Mouse (Mus musculus): ENCODE results near the gene Adam11. TPM values are rescaled to one million over a fixed set of nuclear protein-coding genes. Genes with fewer than 3 reads are reported as not detected.

The Adam11 gene
- polyA plus RNA-seq, 1 experiment from 2014 or later, result 25.6 TPM

- Histone ChIP-seq H3K27ac (replicated peaks) (no peak overlapping the region), H3K4me3 (no peak overlapping the region), H3K27me3 (no peaks in the 10 kb centered on the region), H3K9me3 (no peaks in the 10 kb centered on the region), H3K4me2 (replicated peaks) (no peak overlapping the region), H3K36me3 (no peaks in the 10 kb centered on the region), H3K4me1 (peaks cover 5% of the 10 kb centered on the region; the same call in 1 of the 2 replicates), H3K9ac (replicated peaks) (no peak overlapping the region)
- ATAC-seq (replicated peaks), result no peak
- 64% methylated on average over 7 of the region's 7 CpGs for WGBS
These were observed 22.2 kb downstream of the Adam11 start for GRCm38 (mm10) chr11:102783443-102783842.

DNA sequence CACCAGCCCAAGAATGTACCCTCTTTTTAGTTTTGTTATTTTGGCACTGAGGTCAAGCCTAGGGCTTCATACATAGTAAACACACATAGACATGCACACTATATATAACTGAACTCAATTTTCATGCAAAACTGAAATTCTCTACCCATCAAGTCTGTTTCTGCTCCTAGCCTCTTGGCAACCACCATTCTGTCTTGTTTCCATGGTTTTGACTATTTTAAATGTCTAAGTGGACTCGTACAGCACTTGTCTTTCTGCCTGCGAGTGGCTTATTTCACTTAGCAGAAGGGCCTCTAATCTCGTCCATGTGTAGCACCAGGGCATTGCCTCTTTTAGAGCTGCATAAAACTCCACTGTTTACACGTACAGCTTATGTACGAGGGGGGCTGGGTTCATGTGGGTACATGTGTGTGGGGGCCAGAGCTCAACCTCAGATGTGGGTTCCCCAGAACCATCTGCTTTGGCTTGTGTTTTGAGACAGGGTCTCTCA, 26.5 kb downstream of the Adam11 start:
- H3K4me3 ChIP-seq, result no peak overlapping the region
- WGBS, result 79% methylated on average over 5 of the region's 5 CpGs
- H3K4me2 ChIP-seq (replicated peaks), result no peak overlapping the region
- no peaks in the 10 kb centered on the region for H3K9me3 ChIP-seq
- H3K4me1 ChIP-seq, result no peaks in the 10 kb centered on the region
- no peak overlapping the region for H3K27ac ChIP-seq (replicated peaks)
- no peaks in the 10 kb centered on the region for H3K36me3 ChIP-seq
- no peak overlapping the region for H3K9ac ChIP-seq (replicated peaks)
- H3K27me3 ChIP-seq, result no peaks in the 10 kb centered on the region
- no peak for ATAC-seq (replicated peaks)

DNA sequence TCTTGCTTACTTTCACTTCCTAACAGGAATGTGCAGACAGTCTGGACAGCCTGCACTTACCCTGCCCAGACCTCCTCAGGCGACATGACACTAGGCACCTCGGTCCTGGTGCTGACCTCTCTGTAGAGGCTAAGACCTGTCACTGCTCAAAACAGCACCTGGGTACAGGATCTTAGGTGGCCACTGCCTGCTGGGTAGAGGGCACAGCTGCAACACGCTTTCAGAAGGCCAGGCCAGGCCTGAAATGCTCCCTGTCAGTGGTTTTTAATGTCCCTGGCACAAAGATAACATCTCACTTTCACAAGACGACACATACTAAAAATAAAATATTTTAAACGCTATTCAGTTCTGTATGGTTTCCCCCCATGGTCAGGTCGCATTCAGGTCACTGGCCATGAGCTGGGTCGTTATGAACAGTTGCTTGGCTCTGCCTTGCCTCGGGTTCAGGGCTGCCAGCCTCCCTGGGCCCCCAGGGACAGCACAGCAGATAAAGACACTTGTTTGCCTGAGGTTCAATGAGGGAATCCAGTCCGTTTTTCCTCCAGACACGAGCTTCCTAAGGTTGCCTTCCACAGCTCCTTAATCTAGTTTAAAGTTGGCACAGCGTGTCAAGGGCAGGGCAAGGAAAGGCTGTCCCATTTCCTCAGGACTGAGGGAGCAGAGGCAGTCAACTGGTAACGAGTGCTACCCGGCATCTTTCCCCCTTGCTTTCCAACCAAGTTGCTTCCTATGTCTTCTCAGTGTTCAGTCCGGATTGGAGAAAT, 30.6 kb downstream of the Adam11 start:
- no peaks in the 10 kb centered on the region for H3K27me3 ChIP-seq
- no peak overlapping the region for H3K9ac ChIP-seq (replicated peaks)
- H3K9me3 ChIP-seq, result no peaks in the 10 kb centered on the region
- H3K27ac ChIP-seq (replicated peaks), result no peak overlapping the region
- no peaks in the 10 kb centered on the region for H3K36me3 ChIP-seq
- no peaks in the 10 kb centered on the region; the same call in 1 of the 2 replicates for H3K4me1 ChIP-seq
- no peak overlapping the region for H3K4me3 ChIP-seq
- no peak overlapping the region for H3K4me2 ChIP-seq (replicated peaks)
- no peak for ATAC-seq (replicated peaks)
- 62% methylated on average over 14 of the region's 14 CpGs for WGBS

DNA sequence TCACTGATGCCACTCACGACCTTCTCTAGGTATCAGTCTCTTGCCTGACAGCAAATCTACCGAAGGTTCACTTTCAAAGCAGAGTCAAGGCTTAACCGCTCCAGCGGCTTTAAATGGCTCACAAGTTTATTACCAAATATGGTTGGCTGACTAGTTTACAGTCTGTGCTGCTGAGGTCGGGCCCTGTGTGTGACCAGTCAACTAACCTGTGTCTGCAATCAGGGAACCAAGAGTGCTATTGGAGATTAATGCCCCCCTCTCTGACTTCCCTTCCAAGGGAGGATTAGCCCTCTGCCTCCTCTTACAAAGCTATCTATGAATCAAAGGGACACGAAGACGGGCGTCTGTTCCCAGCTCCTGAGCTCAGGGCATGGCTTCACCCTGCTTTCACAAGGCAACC, 32.9 kb downstream of the Adam11 start:
- Histone ChIP-seq H3K9me3 (no peaks in the 10 kb centered on the region), H3K4me2 (replicated peaks) (no peak overlapping the region), H3K9ac (replicated peaks) (no peak overlapping the region), H3K4me1 (no peaks in the 10 kb centered on the region; the same call in 1 of the 2 replicates), H3K4me3 (no peak overlapping the region), H3K27me3 (no peaks in the 10 kb centered on the region), H3K36me3 (peaks cover 9% of the 10 kb centered on the region; the same call in 1 of the 2 replicates), H3K27ac (replicated peaks) (no peak overlapping the region)
- ATAC-seq (replicated peaks), result no peak
- 55% methylated on average over 8 of the region's 8 CpGs for WGBS

DNA sequence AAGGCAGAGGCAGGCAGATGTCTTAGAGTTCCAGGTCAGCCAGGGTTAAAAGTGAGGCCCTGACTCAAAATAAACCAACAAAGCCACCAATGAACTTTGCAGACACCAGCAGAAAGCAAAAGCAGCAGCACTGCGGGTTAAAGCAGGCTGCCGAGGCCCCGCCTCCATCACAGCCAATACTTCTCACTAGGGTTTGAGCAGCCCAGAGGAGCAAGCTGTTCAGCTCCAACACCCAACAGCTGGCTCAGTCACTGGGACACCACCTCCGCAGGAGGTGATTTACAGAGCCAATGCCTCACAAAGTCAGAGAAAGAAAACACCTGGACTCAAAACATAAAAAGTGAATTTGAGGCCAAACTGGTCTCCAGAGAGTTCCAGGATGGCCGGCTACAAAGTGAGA, 42.2 kb downstream of the Adam11 start:
- Histone ChIP-seq H3K4me2 (replicated peaks) (no peak overlapping the region), H3K4me1 (peaks cover 5% of the 10 kb centered on the region; the same call in 1 of the 2 replicates), H3K36me3 (peaks cover 33% of the 10 kb centered on the region), H3K9me3 (no peaks in the 10 kb centered on the region), H3K27ac (replicated peaks) (no peak overlapping the region), H3K4me3 (no peak overlapping the region), H3K9ac (replicated peaks) (no peak overlapping the region), H3K27me3 (no peaks in the 10 kb centered on the region)
- 88% methylated on average over 5 of the region's 5 CpGs for WGBS
- ATAC-seq (replicated peaks), result no peak

DNA sequence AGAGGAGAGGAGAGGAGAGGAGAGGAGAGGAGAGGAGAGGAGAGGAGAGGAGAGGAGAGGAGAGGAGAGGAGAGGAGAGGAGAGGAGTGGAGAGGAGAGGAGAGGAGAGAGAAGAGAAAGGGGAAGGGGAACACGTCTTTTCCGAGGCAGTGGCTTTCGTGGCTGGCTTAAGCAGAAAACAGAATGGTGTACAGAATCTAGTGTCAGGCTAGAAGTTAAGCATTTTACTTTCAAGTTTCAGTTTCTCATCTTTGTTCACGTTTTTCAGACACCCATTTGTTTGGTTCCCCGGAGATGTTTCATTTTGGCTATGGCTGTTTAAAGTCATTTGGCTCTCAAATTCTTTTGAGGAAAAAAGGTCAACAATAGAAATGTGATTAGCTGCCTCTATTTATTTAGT, 47.0 kb downstream of the Adam11 start:
- Histone ChIP-seq H3K27me3 (no peaks in the 10 kb centered on the region), H3K4me1 (peaks cover 20% of the 10 kb centered on the region), H3K36me3 (no peaks in the 10 kb centered on the region), H3K4me2 (replicated peaks) (no peak overlapping the region), H3K9ac (replicated peaks) (no peak overlapping the region), H3K4me3 (no peak overlapping the region), H3K9me3 (no peaks in the 10 kb centered on the region), H3K27ac (replicated peaks) (no peak overlapping the region)
- no peak for ATAC-seq (replicated peaks)
- WGBS, result 79% methylated on average over 5 of the region's 5 CpGs

GRCm38 (mm10) chr11:102810721-102811485, 49.7 kb downstream of the Adam11 start:
- no peaks in the 10 kb centered on the region for H3K36me3 ChIP-seq
- H3K27ac ChIP-seq (replicated peaks), result no peak overlapping the region
- H3K9me3 ChIP-seq, result no peaks in the 10 kb centered on the region
- 20% methylated on average over 4 of the region's 4 CpGs for WGBS
- no peak; the same call in 1 of the 2 replicates for ATAC-seq (replicated peaks)
- no peak overlapping the region for H3K4me3 ChIP-seq
- H3K27me3 ChIP-seq, result no peaks in the 10 kb centered on the region
- H3K4me1 ChIP-seq, result peaks cover 32% of the 10 kb centered on the region
- H3K4me2 ChIP-seq (replicated peaks), result no peak overlapping the region
- no peak overlapping the region for H3K9ac ChIP-seq (replicated peaks)

- Histone ChIP-seq H3K9me3 (no peaks in the 10 kb centered on the region), H3K27me3 (no peaks in the 10 kb centered on the region), H3K4me3 (no peak overlapping the region), H3K9ac (replicated peaks) (no peak overlapping the region), H3K4me1 (peaks cover 50% of the 10 kb centered on the region), H3K36me3 (no peaks in the 10 kb centered on the region), H3K4me2 (replicated peaks) (no peak overlapping the region), H3K27ac (replicated peaks) (no peak overlapping the region)
- no peak for ATAC-seq (replicated peaks)
These were observed 53.6 kb downstream of the Adam11 start for GRCm38 (mm10) chr11:102814881-102815280.

- Histone ChIP-seq H3K4me2 (replicated peaks) (peak overlapping the region; percentile 93), H3K27ac (replicated peaks) (peak overlapping the region; percentile 92), H3K36me3 (no peaks in the 10 kb centered on the region), H3K4me1 (peaks cover 35% of the 10 kb centered on the region), H3K4me3 (peak overlapping the region; percentile 83), H3K9me3 (no peaks in the 10 kb centered on the region), H3K27me3 (peaks cover 6% of the 10 kb centered on the region; the same call in 1 of the 2 replicates), H3K9ac (replicated peaks) (peak overlapping the region; percentile 76)
- WGBS, result 1% methylated on average over 79 of the region's 92 CpGs
- peak; percentile 75 for ATAC-seq (replicated peaks)
These were observed 57.1 kb downstream of the Adam11 start for GRCm38 (mm10) chr11:102818121-102819020.

DNA sequence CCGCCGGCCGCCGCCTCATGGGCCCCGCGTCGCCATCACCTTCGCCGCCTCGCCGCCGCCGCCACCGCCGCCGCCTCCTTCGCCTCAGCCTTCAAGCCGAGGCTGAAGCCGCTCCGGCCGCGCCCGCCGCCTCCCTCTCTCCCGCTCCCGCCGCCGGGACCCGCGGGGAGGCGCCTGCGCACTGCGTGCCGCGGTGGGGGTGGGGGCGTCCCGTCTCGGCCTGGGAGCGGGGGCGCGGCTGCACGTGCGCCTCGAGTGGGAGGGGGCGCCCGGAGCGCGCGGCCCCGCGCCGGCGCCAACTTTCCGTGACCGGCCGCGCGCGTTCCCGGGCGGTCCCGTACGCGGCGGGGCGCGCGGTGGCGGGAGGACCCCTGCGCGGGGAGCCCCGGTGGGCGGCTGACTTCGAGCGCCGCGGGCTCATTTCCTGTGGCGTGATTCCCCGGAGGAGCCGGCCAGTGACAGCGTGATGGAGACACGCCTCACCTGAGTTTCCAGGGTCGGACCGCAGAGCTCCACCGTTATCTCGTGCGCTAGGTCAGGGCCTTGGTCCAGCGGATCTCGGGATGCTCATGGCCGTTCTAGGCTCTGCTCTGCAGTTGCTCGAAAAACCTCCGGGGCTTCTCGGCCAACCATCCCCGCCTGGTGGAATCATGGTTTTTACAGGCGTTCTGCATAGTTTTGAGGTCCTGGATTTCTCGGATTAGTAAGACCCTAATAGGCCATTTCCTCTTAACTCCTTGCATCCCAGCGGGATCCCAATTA, 58.0 kb downstream of the Adam11 start, which contains the start of gene Gjc1:
TSS of gene Gjc1 (minus strand) at position 680 of the 762 bp plus-strand sequence.
- Histone ChIP-seq H3K9me3 (no peaks in the 10 kb centered on the region), H3K27me3 (peaks cover 6% of the 10 kb centered on the region; the same call in 1 of the 2 replicates), H3K4me1 (peaks cover 32% of the 10 kb centered on the region), H3K27ac (replicated peaks) (peak within 1 kb of the TSS; percentile 92), H3K4me3 (peak within 1 kb of the TSS; percentile 83), H3K4me2 (replicated peaks) (peak within 1 kb of the TSS; percentile 93), H3K9ac (replicated peaks) (peak within 1 kb of the TSS; percentile 76), H3K36me3 (no peaks in the 10 kb centered on the region)
- under 1% methylated on average over 92 of the region's 97 CpGs for WGBS
- ATAC-seq (replicated peaks), result peak; percentile 92
